Mouse (Mus musculus): ENCODE data around the gene Gtpbp4. TPM values are rescaled to one million over a fixed set of nuclear protein-coding genes. Genes with fewer than 3 reads are reported as not detected.
"Not testable (repeated sequence)": the region's sequence is repeated elsewhere in the genome, so short reads cannot be mapped to it uniquely, and the experiment has no call there.

Gtpbp4 gene
- polyA plus RNA-seq, 1 experiment from 2014 or later: 50.0 TPM

GRCm38 (mm10) chr13:8995159-8995989 is 509 bp downstream of the Gtpbp4 start:
- H3K27ac ChIP-seq (replicated peaks): peak overlapping the region; percentile 56; the same call in 1 of the 2 replicates
- no peaks in the 10 kb centered on the region; the same call in 1 of the 2 replicates for H3K36me3 ChIP-seq (ENCODE audit: control insufficient read depth, insufficient read depth, low read length)
- peak overlapping the region; percentile 63 for H3K4me2 ChIP-seq (replicated peaks; ENCODE audit: low read depth)
- no peak for DNase-seq (ENCODE audit: low spot score)
- ATAC-seq (ENCODE audit: low FRiP score, low TSS enrichment): peak; percentile 46
- H3K9me3 ChIP-seq (ENCODE audit: control insufficient read depth, low read length): no peaks in the 10 kb centered on the region
- H3K27me3 ChIP-seq (ENCODE audit: control insufficient read depth, insufficient read depth, low read length): no peaks in the 10 kb centered on the region
- peak overlapping the region; percentile 82 for H3K9ac ChIP-seq (ENCODE audit: low read length)
- no peak for TF ChIP-seq CTCF (IDR thresholded peaks at IDR 0.05; ENCODE audit: low read depth)
- TF ChIP-seq EP300 (optimal IDR thresholded peaks at IDR 0.05): no peak
- peak overlapping the region; percentile 74 for H3K4me3 ChIP-seq (ENCODE audit: low read depth, low read length)
- H3K4me1 ChIP-seq (replicated peaks; ENCODE audit: control insufficient read depth, insufficient read depth): 0 out of 2 replicates have a peak, but pooled peaks cover 3% of the 10 kb centered on the region
- WGBS: 2% methylated on average over 33 of the region's 33 CpGs

GRCm38 (mm10) chr13:8992231-8992630 is 3.7 kb downstream of the Gtpbp4 start:
- no peaks in the 10 kb centered on the region for H3K9me3 ChIP-seq (ENCODE audit: control insufficient read depth, low read length)
- H3K36me3 ChIP-seq (ENCODE audit: control insufficient read depth, insufficient read depth, low read length): peaks cover 9% of the 10 kb centered on the region
- TF ChIP-seq CTCF (IDR thresholded peaks at IDR 0.05; ENCODE audit: low read depth): no peak
- no peak for TF ChIP-seq EP300 (optimal IDR thresholded peaks at IDR 0.05)
- H3K4me2 ChIP-seq (replicated peaks; ENCODE audit: low read depth): no peak overlapping the region
- H3K9ac ChIP-seq (ENCODE audit: low read length): no peak overlapping the region
- H3K27me3 ChIP-seq (ENCODE audit: control insufficient read depth, insufficient read depth, low read length): no peaks in the 10 kb centered on the region
- DNase-seq (ENCODE audit: low spot score): no peak
- ATAC-seq (ENCODE audit: low FRiP score, low TSS enrichment): no peak
- WGBS: 90% methylated on average over 6 of the region's 6 CpGs
- no peak overlapping the region for H3K4me3 ChIP-seq (ENCODE audit: low read depth, low read length)
- H3K4me1 ChIP-seq (replicated peaks; ENCODE audit: control insufficient read depth, insufficient read depth): 0 out of 2 replicates have a peak, but pooled peaks cover 3% of the 10 kb centered on the region
- no peak overlapping the region for H3K27ac ChIP-seq (replicated peaks)

- no peak for TF ChIP-seq EP300 (optimal IDR thresholded peaks at IDR 0.05)
- TF ChIP-seq CTCF (IDR thresholded peaks at IDR 0.05; ENCODE audit: low read depth): no peak
- Histone ChIP-seq H3K27ac (replicated peaks) (no peak overlapping the region), H3K9ac (ENCODE audit: low read length) (no peak overlapping the region), H3K4me1 (replicated peaks; ENCODE audit: control insufficient read depth, insufficient read depth) (no peaks in the 10 kb centered on the region), H3K9me3 (ENCODE audit: control insufficient read depth, low read length) (no peaks in the 10 kb centered on the region), H3K36me3 (ENCODE audit: control insufficient read depth, insufficient read depth, low read length) (peaks cover 16% of the 10 kb centered on the region), H3K4me3 (ENCODE audit: low read depth, low read length) (no peak overlapping the region), H3K27me3 (ENCODE audit: control insufficient read depth, insufficient read depth, low read length) (no peaks in the 10 kb centered on the region), H3K4me2 (replicated peaks; ENCODE audit: low read depth) (no peak overlapping the region)
- no peak for DNase-seq (ENCODE audit: low spot score)
- no peak for ATAC-seq (ENCODE audit: low FRiP score, low TSS enrichment)
- 96% methylated on average over 3 of the region's 3 CpGs for WGBS
These were observed 22.9 kb downstream of the Gtpbp4 start for GRCm38 (mm10) chr13:8972972-8973371.

- H3K4me2 ChIP-seq (replicated peaks; ENCODE audit: low read depth): no peak overlapping the region
- no peak for DNase-seq (ENCODE audit: low spot score)
- H3K9me3 ChIP-seq (ENCODE audit: control insufficient read depth, low read length): no peaks in the 10 kb centered on the region
- no peak overlapping the region for H3K9ac ChIP-seq (ENCODE audit: low read length)
- H3K36me3 ChIP-seq (ENCODE audit: control insufficient read depth, insufficient read depth, low read length): peaks cover 16% of the 10 kb centered on the region
- H3K27me3 ChIP-seq (ENCODE audit: control insufficient read depth, insufficient read depth, low read length): no peaks in the 10 kb centered on the region
- H3K27ac ChIP-seq (replicated peaks): no peak overlapping the region
- H3K4me3 ChIP-seq (ENCODE audit: low read depth, low read length): no peak overlapping the region
- H3K4me1 ChIP-seq (replicated peaks; ENCODE audit: control insufficient read depth, insufficient read depth): no peaks in the 10 kb centered on the region
- no peak for ATAC-seq (ENCODE audit: low FRiP score, low TSS enrichment)
- TF ChIP-seq CTCF (IDR thresholded peaks at IDR 0.05; ENCODE audit: low read depth): peak; percentile 45
- TF ChIP-seq EP300 (optimal IDR thresholded peaks at IDR 0.05): no peak
These were observed 23.5 kb downstream of the Gtpbp4 start for GRCm38 (mm10) chr13:8972369-8972768.

GRCm38 (mm10) chr13:8967742-8968141 is 28.1 kb downstream of the Gtpbp4 start:
- no peaks in the 10 kb centered on the region for H3K27me3 ChIP-seq (ENCODE audit: control insufficient read depth, insufficient read depth, low read length)
- H3K9me3 ChIP-seq (ENCODE audit: control insufficient read depth, low read length): no peaks in the 10 kb centered on the region
- TF ChIP-seq CTCF (IDR thresholded peaks at IDR 0.05; ENCODE audit: low read depth) (no peak), EP300 (optimal IDR thresholded peaks at IDR 0.05) (no peak)
- no peak overlapping the region for H3K4me2 ChIP-seq (replicated peaks; ENCODE audit: low read depth)
- peaks cover 5% of the 10 kb centered on the region; the same call in 1 of the 2 replicates for H3K36me3 ChIP-seq (ENCODE audit: control insufficient read depth, insufficient read depth, low read length)
- no peak overlapping the region for H3K9ac ChIP-seq (ENCODE audit: low read length)
- ATAC-seq (ENCODE audit: low FRiP score, low TSS enrichment): no peak
- H3K27ac ChIP-seq (replicated peaks): no peak overlapping the region
- 94% methylated on average over 8 of the region's 8 CpGs for WGBS
- no peaks in the 10 kb centered on the region for H3K4me1 ChIP-seq (replicated peaks; ENCODE audit: control insufficient read depth, insufficient read depth)
- DNase-seq (ENCODE audit: low spot score): peak; percentile 5
- H3K4me3 ChIP-seq (ENCODE audit: low read depth, low read length): no peak overlapping the region

- TF ChIP-seq CTCF (IDR thresholded peaks at IDR 0.05; ENCODE audit: low read depth) (no peak), EP300 (optimal IDR thresholded peaks at IDR 0.05) (no peak)
- no peaks in the 10 kb centered on the region for H3K27me3 ChIP-seq (ENCODE audit: control insufficient read depth, insufficient read depth, low read length)
- H3K27ac ChIP-seq (replicated peaks): no peak overlapping the region
- no peaks in the 10 kb centered on the region for H3K4me1 ChIP-seq (replicated peaks; ENCODE audit: control insufficient read depth, insufficient read depth)
- H3K4me3 ChIP-seq (ENCODE audit: low read depth, low read length): no peak overlapping the region
- ATAC-seq (ENCODE audit: low FRiP score, low TSS enrichment): no peak
- 88% methylated on average over 5 of the region's 5 CpGs for WGBS
- H3K4me2 ChIP-seq (replicated peaks; ENCODE audit: low read depth): no peak overlapping the region
- H3K9ac ChIP-seq (ENCODE audit: low read length): no peak overlapping the region
- no peaks in the 10 kb centered on the region for H3K9me3 ChIP-seq (ENCODE audit: control insufficient read depth, low read length)
- DNase-seq (ENCODE audit: low spot score): peak; percentile 7
- H3K36me3 ChIP-seq (ENCODE audit: control insufficient read depth, insufficient read depth, low read length): no peaks in the 10 kb centered on the region
These were observed 30.7 kb downstream of the Gtpbp4 start for GRCm38 (mm10) chr13:8965224-8965623.

- not testable (repeated sequence) for DNase-seq (ENCODE audit: low spot score); H3K4me2 ChIP-seq (replicated peaks; ENCODE audit: low read depth); H3K27me3 ChIP-seq (ENCODE audit: control insufficient read depth, insufficient read depth, low read length); H3K27ac ChIP-seq (replicated peaks); H3K9me3 ChIP-seq (ENCODE audit: control insufficient read depth, low read length); H3K36me3 ChIP-seq (ENCODE audit: control insufficient read depth, insufficient read depth, low read length); H3K4me1 ChIP-seq (replicated peaks; ENCODE audit: control insufficient read depth, insufficient read depth); ATAC-seq (ENCODE audit: low FRiP score, low TSS enrichment); H3K9ac ChIP-seq (ENCODE audit: low read length); H3K4me3 ChIP-seq (ENCODE audit: low read depth, low read length)
- 28% methylated on average over 5 of the region's 5 CpGs for WGBS
These were observed 33.6 kb downstream of the Gtpbp4 start for GRCm38 (mm10) chr13:8962266-8962665.

- not testable (repeated sequence) for DNase-seq (ENCODE audit: low spot score); H3K4me3 ChIP-seq (ENCODE audit: low read depth, low read length); H3K27me3 ChIP-seq (ENCODE audit: control insufficient read depth, insufficient read depth, low read length); H3K9ac ChIP-seq (ENCODE audit: low read length); H3K9me3 ChIP-seq (ENCODE audit: control insufficient read depth, low read length); ATAC-seq (ENCODE audit: low FRiP score, low TSS enrichment); H3K4me2 ChIP-seq (replicated peaks; ENCODE audit: low read depth); H3K4me1 ChIP-seq (replicated peaks; ENCODE audit: control insufficient read depth, insufficient read depth); H3K27ac ChIP-seq (replicated peaks); H3K36me3 ChIP-seq (ENCODE audit: control insufficient read depth, insufficient read depth, low read length)
- WGBS: 60% methylated on average over 2 of the region's 3 CpGs
These were observed 34.6 kb downstream of the Gtpbp4 start for GRCm38 (mm10) chr13:8961128-8961888.

Measured in stomach, postnatal 0 days (tissue).